Mouse (Mus musculus) liver, embryonic 14.5 days (tissue): ENCODE measurements around the gene Sgms1. TPM values are rescaled to one million over a fixed set of nuclear protein-coding genes. Genes with fewer than 3 reads are reported as not detected.

ENCODE experiments used
- ATAC-seq: fragments of 200-750 bp; cut with Nextera tagmentation; 2 replicates; pipeline ENCODE4 v1.8.0; 2017; ENCODE audit warnings: moderate number of reproducible peaks, mild to moderate bottlenecking, moderate library complexity; ENCODE audit not compliant: insufficient read depth
- DNase-seq, 3 experiments: peaks; one replicate each; pipeline ENCODE4 v3.0.0-alpha.2; 2012 to 2013; ENCODE audit warnings: low read depth in 3 of 3, low spot score in 3 of 3
- H3K27ac ChIP-seq: fragments of 300-500 bp; sonication (generic); 2 replicates; pipeline ENCODE4 v1.5.1; 2014; ENCODE audit warnings: moderate library complexity, mild to moderate bottlenecking, control low read depth, inconsistent platforms
- H3K27me3 ChIP-seq: fragments of 300-500 bp; sonication (generic); 2 replicates; pipeline ENCODE4 v1.6.1; 2014; ENCODE audit warnings: mild to moderate bottlenecking, low read length, moderate library complexity; ENCODE audit not compliant: control insufficient read depth, insufficient read depth
- H3K36me3 ChIP-seq: fragments of 300-500 bp; sonication (generic); replicated peaks from 2 replicates; pipeline ENCODE4 v1.6.1; 2014; ENCODE audit warnings: low read depth; ENCODE audit not compliant: control insufficient read depth, insufficient read depth
- H3K4me1 ChIP-seq, 2 experiments: fragments of 200-500 bp in 1 of 2; fragments of 300-500 bp in 1 of 2; sonication (generic) in 1 of 2; replicated peaks; 2 replicates each; pipeline ENCODE4 v1.6.1; 2012 to 2014; ENCODE audit warnings: antibody characterized with exemption in 1 of 2, inconsistent platforms in 1 of 2, low read length in 1 of 2; ENCODE audit not compliant: control insufficient read depth in 2 of 2, insufficient read depth in 2 of 2
- H3K4me2 ChIP-seq: fragments of 300-500 bp; sonication (generic); 2 replicates; pipeline ENCODE4 v1.6.1; 2014; ENCODE audit warnings: low read depth, mild to moderate bottlenecking, control low read depth, moderate library complexity
- H3K4me3 ChIP-seq, 2 experiments: fragments of 200-500 bp in 1 of 2; fragments of 300-500 bp in 1 of 2; sonication (generic) in 1 of 2; 2 replicates each; pipeline ENCODE4 v1.5.1; 2012 to 2014; ENCODE audit warnings: low read depth in 2 of 2, low read length in 2 of 2, mild to moderate bottlenecking in 2 of 2, control low read depth in 1 of 2, inconsistent platforms in 1 of 2, moderate library complexity in 1 of 2; ENCODE audit not compliant: insufficient read depth in 1 of 2
- H3K9ac ChIP-seq: fragments of 300-500 bp; sonication (generic); replicated peaks from 2 replicates; pipeline ENCODE4 v1.6.1; 2014; ENCODE audit warnings: mild to moderate bottlenecking, control low read depth, moderate library complexity
- H3K9me3 ChIP-seq: fragments of 300-500 bp; sonication (generic); 2 replicates; pipeline ENCODE4 v1.6.1; 2016; ENCODE audit warnings: low read length, mixed read lengths; ENCODE audit not compliant: control insufficient read depth
- CTCF ChIP-seq: IDR thresholded peaks from 2 replicates; pipeline ENCODE4 v1.5.1; 2016; ENCODE audit warnings: antibody characterized with exemption, low read depth, control low read depth
- EP300 ChIP-seq: IDR thresholded peaks from 2 replicates; pipeline ENCODE4 v1.6.1; 2016; ENCODE audit warnings: antibody characterized with exemption, low read depth
- WGBS: fragments of 180-500 bp; shearing (Covaris S2); extraction: QIAGEN DNeasy Blood & Tissue Kit; methylation state at CpG from one replicate; pipeline ENCODE4 v1.1.7; 2014; ENCODE audit not compliant: insufficient replicate concordance; 5-methylcytosine and 5-hydroxymethylcytosine counted together
- polyA plus RNA-seq, 2 experiments: library from polyadenylated mRNA; depleted of rRNA in 1 of 2; stranded (reverse) in 1 of 2; unstranded in 1 of 2; fragments of >200 nt; fragmentation: Nextera tagmentation in 1 of 2; extraction: Ambion mirVana in 1 of 2; gene quantifications; 2 replicates each; pipeline versions ENCODE4 v1.2.1 to v1.2.3; 2012 to 2014

Sgms1 gene
- polyA plus RNA-seq, 2 experiments, result 17.3 to 19.2 TPM

DNA sequence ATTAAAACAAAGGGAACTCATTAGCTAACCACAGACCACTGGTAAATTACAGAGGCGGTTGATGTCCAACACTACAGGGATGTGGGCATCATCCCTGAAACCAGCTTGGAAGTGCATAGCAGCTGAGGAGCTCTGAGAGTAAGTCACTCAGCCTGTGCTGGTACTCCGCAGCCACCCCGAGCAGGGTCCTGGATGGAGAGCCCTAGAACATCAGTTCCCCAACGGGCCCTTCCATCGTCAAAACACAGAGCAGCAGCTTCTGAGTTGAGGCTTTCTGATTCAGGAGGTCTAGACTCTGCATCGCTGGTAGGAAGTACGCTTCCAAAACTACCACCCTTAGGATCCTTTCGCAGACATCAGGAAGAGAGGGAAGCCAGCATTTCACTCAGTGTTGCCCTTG is 5.8 kb downstream of the Sgms1 start:
- no peaks in the 10 kb centered on the region for H3K36me3 ChIP-seq
- H3K4me1 ChIP-seq, result peaks cover 3 to 28% of the 10 kb centered on the region in 2 experiments; a peak in 2 of 4 replicates
- no peaks in the 10 kb centered on the region for H3K9me3 ChIP-seq
- no peak for ATAC-seq
- 76% methylated on average over 8 of the region's 8 CpGs for WGBS
- no peak overlapping the region for H3K27ac ChIP-seq
- no peak overlapping the region for H3K4me2 ChIP-seq
- H3K9ac ChIP-seq, result no peak overlapping the region
- no peak overlapping the region for H3K4me3 ChIP-seq
- TF ChIP-seq EP300, result no peak
- no peak for TF ChIP-seq CTCF
- peaks cover 21% of the 10 kb centered on the region for H3K27me3 ChIP-seq
- DNase-seq, result no peak

DNA sequence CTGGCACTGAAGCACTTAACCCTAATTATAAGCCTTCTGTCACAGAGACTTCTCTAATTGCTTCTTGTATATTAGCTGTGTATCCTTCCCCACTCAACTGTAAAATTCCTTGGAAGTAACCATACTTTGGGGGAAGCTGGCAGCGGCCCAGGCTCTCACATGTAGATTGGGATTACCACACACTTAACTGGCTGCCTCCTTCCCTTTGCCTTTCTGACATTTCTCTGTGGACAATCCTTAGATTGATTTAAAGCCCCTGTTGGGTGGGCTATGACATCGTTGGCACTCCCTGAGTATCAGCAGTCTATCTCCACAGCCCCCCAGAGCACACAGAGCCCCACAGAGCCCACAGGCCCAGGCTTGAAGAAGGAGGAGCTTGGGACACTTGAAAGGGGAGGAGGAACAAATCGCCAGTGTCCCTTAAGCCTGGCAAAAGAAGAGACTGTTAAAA is 8.0 kb downstream of the Sgms1 start:
- DNase-seq, result no peak
- H3K4me2 ChIP-seq, result no peak overlapping the region
- 55% methylated on average over 3 of the region's 3 CpGs for WGBS
- H3K27me3 ChIP-seq, result peaks cover 3% of the 10 kb centered on the region
- H3K4me1 ChIP-seq, result peaks cover 3 to 28% of the 10 kb centered on the region in 2 experiments; a peak in 2 of 4 replicates
- no peak overlapping the region for H3K9ac ChIP-seq
- ATAC-seq, result no peak
- no peaks in the 10 kb centered on the region for H3K36me3 ChIP-seq
- H3K9me3 ChIP-seq, result no peaks in the 10 kb centered on the region
- TF ChIP-seq CTCF (no peak), EP300 (no peak)
- no peak overlapping the region for H3K27ac ChIP-seq
- no peak overlapping the region for H3K4me3 ChIP-seq

DNA sequence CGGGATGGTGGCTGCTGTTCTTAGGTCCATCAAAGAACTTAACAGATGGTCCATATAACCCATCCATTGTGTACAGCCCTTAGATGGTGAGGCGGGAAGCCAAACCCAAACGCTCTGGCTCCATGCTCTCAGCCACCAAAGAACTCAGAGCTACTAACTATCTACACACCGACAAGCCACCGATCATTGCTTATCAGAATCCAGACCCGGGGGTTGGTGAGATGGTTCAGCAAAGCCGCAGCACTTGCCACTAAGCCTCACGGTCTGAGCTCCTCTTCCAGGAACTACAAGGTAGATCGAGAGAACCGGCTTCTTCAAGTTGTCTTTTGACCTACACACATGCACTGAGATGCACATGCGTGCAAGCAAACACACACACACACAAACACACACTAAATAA is 8.8 kb downstream of the Sgms1 start:
- Histone ChIP-seq H3K36me3 (no peaks in the 10 kb centered on the region), H3K27ac (no peak overlapping the region), H3K4me3 (no peak overlapping the region), H3K9me3 (no peaks in the 10 kb centered on the region), H3K4me2 (no peak overlapping the region), H3K27me3 (no peaks in the 10 kb centered on the region), H3K9ac (no peak overlapping the region), H3K4me1 (peaks cover 3 to 28% of the 10 kb centered on the region in 2 experiments; a peak in 2 of 4 replicates)
- TF ChIP-seq EP300 (peak; percentile 18; the same call in 1 of the 2 replicates), CTCF (no peak)
- DNase-seq (peak; percentile 38 to 54 (median 44)), ATAC-seq (peak; percentile 63; the same call in 1 of the 2 replicates)
- WGBS, result 22% methylated on average over 11 of the region's 11 CpGs

DNA sequence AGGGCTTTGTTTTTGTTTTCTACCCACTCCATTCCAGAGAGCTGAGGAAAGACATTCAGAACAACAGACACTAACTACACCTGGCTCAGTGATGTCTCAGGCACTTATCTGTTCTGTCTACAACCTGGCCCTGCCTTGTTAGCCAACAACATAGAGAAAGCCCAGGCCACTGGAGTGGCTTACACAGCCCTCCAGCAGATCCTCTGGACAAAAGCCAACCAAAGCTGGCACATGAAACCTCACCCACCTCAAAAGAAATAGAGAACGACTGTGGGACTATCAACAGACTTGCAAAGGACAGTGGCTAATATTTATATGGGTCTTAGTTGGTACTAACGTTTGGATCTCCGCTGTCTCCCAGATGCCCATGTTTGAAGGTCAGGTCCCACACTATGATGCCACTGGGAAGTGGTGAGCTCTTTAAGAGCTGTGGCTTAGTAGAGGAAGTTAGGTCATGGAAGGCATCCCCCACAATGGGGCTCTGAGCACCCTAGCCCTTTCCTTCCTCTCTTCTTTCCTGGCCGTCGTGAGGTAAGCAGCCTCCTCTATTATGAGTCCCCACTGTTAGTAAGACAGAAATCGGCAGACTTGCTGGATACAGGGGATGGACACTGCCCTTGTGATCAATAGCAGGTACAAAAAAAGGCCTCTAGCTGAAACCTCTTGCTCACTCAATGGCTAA is 10.1 kb downstream of the Sgms1 start:
- no peak overlapping the region for H3K4me2 ChIP-seq
- TF ChIP-seq EP300 (no peak), CTCF (no peak)
- no peak for DNase-seq
- no peaks in the 10 kb centered on the region for H3K27me3 ChIP-seq
- H3K27ac ChIP-seq, result no peak overlapping the region
- H3K9ac ChIP-seq, result no peak overlapping the region
- WGBS, result 40% methylated on average over 6 of the region's 6 CpGs
- H3K9me3 ChIP-seq, result no peaks in the 10 kb centered on the region
- ATAC-seq, result no peak
- H3K4me1 ChIP-seq, result peaks cover 3 to 25% of the 10 kb centered on the region in 2 experiments; a peak in 2 of 4 replicates
- no peak overlapping the region for H3K4me3 ChIP-seq
- H3K36me3 ChIP-seq, result no peaks in the 10 kb centered on the region

DNA sequence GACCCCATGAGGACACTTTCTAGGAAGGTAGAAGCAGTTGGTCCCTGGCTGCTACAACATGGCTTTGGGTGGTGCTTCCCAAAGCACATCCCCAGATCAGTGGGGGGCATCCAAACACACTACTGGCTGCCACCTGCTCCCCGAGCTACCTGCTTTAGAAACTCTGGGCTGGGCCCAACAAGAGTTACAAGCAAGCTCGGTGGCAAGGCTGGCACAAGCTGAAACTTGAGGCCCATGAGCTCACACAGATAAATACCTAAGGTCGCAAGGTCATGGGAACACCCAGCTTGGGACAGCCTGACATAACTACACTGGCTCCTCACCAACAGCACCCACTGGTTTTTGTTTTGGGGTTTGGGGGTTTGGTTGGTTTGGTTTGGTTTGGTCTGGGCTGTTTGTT is 10.9 kb downstream of the Sgms1 start:
- WGBS, result 47% methylated on average over 3 of the region's 3 CpGs
- H3K4me1 ChIP-seq, result peaks cover 3 to 26% of the 10 kb centered on the region in 2 experiments; a peak in 2 of 4 replicates
- no peaks in the 10 kb centered on the region for H3K9me3 ChIP-seq
- H3K27ac ChIP-seq, result no peak overlapping the region
- H3K27me3 ChIP-seq, result no peaks in the 10 kb centered on the region
- H3K36me3 ChIP-seq, result no peaks in the 10 kb centered on the region
- no peak for ATAC-seq
- no peak overlapping the region for H3K4me2 ChIP-seq
- DNase-seq, result no peak
- no peak overlapping the region for H3K9ac ChIP-seq
- TF ChIP-seq CTCF (no peak), EP300 (no peak)
- H3K4me3 ChIP-seq, result no peak overlapping the region
